Mouse (Mus musculus) neural tube, embryonic 11.5 days (tissue): Measurements from ENCODE around the gene Hist1h2af. TPM values are rescaled to one million over a fixed set of nuclear protein-coding genes. Genes with fewer than 3 reads are reported as not detected.

Experiments used
- ATAC-seq: fragments of 200-750 bp; cut with Nextera tagmentation; 2 replicates; pipeline ENCODE4 v1.8.0; 2017; ENCODE audit warnings: moderate number of reproducible peaks, mild to moderate bottlenecking, moderate TSS enrichment, moderate library complexity; ENCODE audit not compliant: insufficient read depth, low FRiP score, low TSS enrichment
- DNase-seq: peaks from one replicate; pipeline ENCODE4 v3.0.0-alpha.2; 2015; ENCODE audit warnings: low spot score
- H3K27ac ChIP-seq: fragments of 300-500 bp; sonication (generic); 2 replicates; pipeline ENCODE4 v1.5.1; 2014; ENCODE audit warnings: low read depth, mild to moderate bottlenecking, low read length
- H3K27me3 ChIP-seq: fragments of 300-500 bp; sonication (generic); 2 replicates; pipeline ENCODE4 v1.6.1; 2014; ENCODE audit warnings: mild to moderate bottlenecking, low read length, mixed read lengths; ENCODE audit not compliant: control insufficient read depth, insufficient read depth
- H3K36me3 ChIP-seq: fragments of 300-500 bp; sonication (generic); 2 replicates; pipeline ENCODE4 v1.6.1; 2014; ENCODE audit warnings: mild to moderate bottlenecking, low read length, moderate library complexity, mixed read lengths; ENCODE audit not compliant: control insufficient read depth, insufficient read depth
- H3K4me1 ChIP-seq: fragments of 300-500 bp; sonication (generic); 2 replicates; pipeline ENCODE4 v1.6.1; 2014; ENCODE audit warnings: low read length, mixed read lengths; ENCODE audit not compliant: control insufficient read depth, insufficient read depth
- H3K4me2 ChIP-seq: fragments of 300-500 bp; sonication (generic); 2 replicates; pipeline ENCODE4 v1.6.1; 2014; ENCODE audit warnings: low read depth, mild to moderate bottlenecking, moderate library complexity
- H3K4me3 ChIP-seq: fragments of 300-500 bp; sonication (generic); 2 replicates; pipeline ENCODE4 v1.5.1; 2014; ENCODE audit warnings: low read depth, low read length
- H3K9ac ChIP-seq: fragments of 300-500 bp; sonication (generic); 2 replicates; pipeline ENCODE4 v1.6.1; 2014; ENCODE audit warnings: mild to moderate bottlenecking, low read length
- H3K9me3 ChIP-seq: fragments of 300-500 bp; sonication (generic); 2 replicates; pipeline ENCODE4 v1.6.1; 2016; ENCODE audit warnings: low read length; ENCODE audit not compliant: control insufficient read depth
- WGBS: fragments of 180-500 bp; shearing (Covaris S2); extraction: QIAGEN DNeasy Blood & Tissue Kit; methylation state at CpG from one replicate; pipeline ENCODE4 v1.1.7; 2014; 5-methylcytosine and 5-hydroxymethylcytosine counted together
- polyA plus RNA-seq: library from polyadenylated mRNA; unstranded; fragments of >200 nt; fragmentation: Nextera tagmentation; extraction: Ambion mirVana; gene quantifications from 2 replicates; pipeline ENCODE4 v1.2.1, GENCODE M21; 2014

Gene Hist1h2af
- polyA plus RNA-seq, 1 experiment from 2014 or later = 2.1 TPM

GRCm38 (mm10) chr13:23506351-23506750 lies 27.4 kb upstream of the Hist1h2af start:
- Histone ChIP-seq H3K9ac (no peak overlapping the region), H3K4me2 (peak overlapping the region; percentile 57), H3K4me1 (0 out of 2 replicates have a peak, but pooled peaks cover 2% of the 10 kb centered on the region), H3K27me3 (no peaks in the 10 kb centered on the region), H3K36me3 (no peaks in the 10 kb centered on the region), H3K4me3 (peak overlapping the region; percentile 33), H3K9me3 (no peaks in the 10 kb centered on the region), H3K27ac (no peak overlapping the region)
- DNase-seq (peak; percentile 74), ATAC-seq (no peak)
- 1% methylated on average over 13 of the region's 13 CpGs for WGBS

GRCm38 (mm10) chr13:23506819-23507515 lies 26.7 kb upstream of the Hist1h2af start:
- Histone ChIP-seq H3K4me2 (peak overlapping the region; percentile 14), H3K27ac (no peak overlapping the region), H3K9me3 (no peaks in the 10 kb centered on the region), H3K27me3 (no peaks in the 10 kb centered on the region), H3K4me1 (0 out of 2 replicates have a peak, but pooled peaks cover 2% of the 10 kb centered on the region), H3K9ac (no peak overlapping the region), H3K36me3 (no peaks in the 10 kb centered on the region), H3K4me3 (0 out of 2 replicates have a peak overlapping the region, but pooled peaks have one; percentile 13)
- peak; percentile 55 for DNase-seq
- 13% methylated on average over 14 of the region's 14 CpGs for WGBS
- ATAC-seq = no peak

GRCm38 (mm10) chr13:23510127-23510526 lies 23.6 kb upstream of the Hist1h2af start:
- no peaks in the 10 kb centered on the region for H3K9me3 ChIP-seq
- no peak overlapping the region for H3K27ac ChIP-seq
- no peaks in the 10 kb centered on the region for H3K36me3 ChIP-seq
- H3K4me1 ChIP-seq = 0 out of 2 replicates have a peak, but pooled peaks cover 2% of the 10 kb centered on the region
- no peak overlapping the region for H3K4me2 ChIP-seq
- DNase-seq (peak; percentile 11), ATAC-seq (no peak)
- no peak overlapping the region for H3K4me3 ChIP-seq
- no peak overlapping the region for H3K9ac ChIP-seq
- H3K27me3 ChIP-seq = no peaks in the 10 kb centered on the region
- WGBS = 52% methylated on average over 1 of the region's 1 CpGs

DNA sequence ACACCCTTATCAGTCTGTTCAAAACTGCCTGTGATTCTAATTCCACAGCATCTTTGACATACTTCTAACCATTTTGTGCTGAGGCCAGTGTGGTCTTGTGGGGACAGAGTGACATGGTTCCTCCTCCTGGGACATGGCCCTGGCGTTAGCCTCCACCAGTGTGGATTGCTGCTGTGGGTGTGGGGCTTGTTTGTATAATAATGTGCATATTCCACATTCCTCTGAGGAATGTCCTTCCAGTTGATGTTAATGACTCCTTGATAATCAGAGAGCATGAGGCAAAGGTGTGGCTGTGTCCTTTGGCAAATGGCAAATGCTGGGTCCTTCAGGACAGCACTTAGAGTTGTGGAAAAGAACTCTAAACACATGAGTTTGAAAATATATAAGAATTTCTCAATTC lies 20.2 kb upstream of the Hist1h2af start:
- H3K36me3 ChIP-seq = no peaks in the 10 kb centered on the region
- WGBS = 94% methylated on average over 1 of the region's 1 CpGs

DNA sequence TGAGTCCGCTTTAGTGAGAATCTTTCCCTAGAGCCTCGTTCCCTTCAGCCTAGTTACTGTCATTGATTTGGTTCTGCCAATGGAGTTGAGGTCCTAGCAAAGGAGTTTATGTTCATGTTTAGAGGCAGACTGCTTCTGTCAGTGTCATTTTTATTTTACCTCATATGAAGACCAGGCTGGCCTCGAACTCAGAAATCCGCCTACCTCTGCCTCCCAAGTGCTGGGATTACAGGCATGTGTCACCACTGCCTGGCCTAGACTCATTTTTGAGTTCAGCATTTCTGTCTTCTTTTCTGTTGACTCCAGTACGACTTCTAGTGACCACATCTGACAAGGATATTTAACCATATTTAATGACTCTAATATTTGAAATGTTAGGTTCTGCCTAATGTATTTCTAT lies 18.4 kb upstream of the Hist1h2af start:
- no peak overlapping the region for H3K4me3 ChIP-seq

More for the DNA sequence above, 20.2 kb upstream of the Hist1h2af start:
- no peaks in the 10 kb centered on the region for H3K4me1 ChIP-seq
- no peaks in the 10 kb centered on the region for H3K9me3 ChIP-seq
- H3K4me3 ChIP-seq = no peak overlapping the region
- H3K9ac ChIP-seq = no peak overlapping the region
- ATAC-seq = no peak
- no peak for DNase-seq
- H3K27me3 ChIP-seq = no peaks in the 10 kb centered on the region
- H3K4me2 ChIP-seq = no peak overlapping the region
- no peak overlapping the region for H3K27ac ChIP-seq

GRCm38 (mm10) chr13:23515826-23516620 lies 17.7 kb upstream of the Hist1h2af start:
- Histone ChIP-seq H3K4me1 (no peaks in the 10 kb centered on the region), H3K4me3 (peak overlapping the region; percentile 45), H3K27ac (no peak overlapping the region), H3K4me2 (peak overlapping the region; percentile 36), H3K9ac (no peak overlapping the region), H3K36me3 (no peaks in the 10 kb centered on the region), H3K9me3 (no peaks in the 10 kb centered on the region), H3K27me3 (no peaks in the 10 kb centered on the region)
- 53% methylated on average over 15 of the region's 15 CpGs for WGBS
- ATAC-seq (no peak), DNase-seq (peak; percentile 30)

More for the DNA sequence above, 18.4 kb upstream of the Hist1h2af start:
- no peak overlapping the region for H3K9ac ChIP-seq
- H3K4me1 ChIP-seq = no peaks in the 10 kb centered on the region
- H3K36me3 ChIP-seq = no peaks in the 10 kb centered on the region
- H3K4me2 ChIP-seq = no peak overlapping the region
- no peaks in the 10 kb centered on the region for H3K9me3 ChIP-seq
- H3K27ac ChIP-seq = no peak overlapping the region
- no peaks in the 10 kb centered on the region for H3K27me3 ChIP-seq
- WGBS = 80% methylated on average over 5 of the region's 5 CpGs
- ATAC-seq (no peak), DNase-seq (peak; percentile 11)

GRCm38 (mm10) chr13:23516822-23517602 lies 16.7 kb upstream of the Hist1h2af start:
- Histone ChIP-seq H3K4me2 (peak overlapping the region; percentile 84), H3K4me1 (no peaks in the 10 kb centered on the region), H3K9ac (peak overlapping the region; percentile 3; the same call in 1 of the 2 replicates), H3K4me3 (peak overlapping the region; percentile 45), H3K9me3 (no peaks in the 10 kb centered on the region), H3K27ac (no peak overlapping the region), H3K36me3 (no peaks in the 10 kb centered on the region), H3K27me3 (no peaks in the 10 kb centered on the region)
- under 1% methylated on average over 19 of the region's 19 CpGs for WGBS
- ATAC-seq (peak; percentile 67), DNase-seq (peak; percentile 76)

DNA sequence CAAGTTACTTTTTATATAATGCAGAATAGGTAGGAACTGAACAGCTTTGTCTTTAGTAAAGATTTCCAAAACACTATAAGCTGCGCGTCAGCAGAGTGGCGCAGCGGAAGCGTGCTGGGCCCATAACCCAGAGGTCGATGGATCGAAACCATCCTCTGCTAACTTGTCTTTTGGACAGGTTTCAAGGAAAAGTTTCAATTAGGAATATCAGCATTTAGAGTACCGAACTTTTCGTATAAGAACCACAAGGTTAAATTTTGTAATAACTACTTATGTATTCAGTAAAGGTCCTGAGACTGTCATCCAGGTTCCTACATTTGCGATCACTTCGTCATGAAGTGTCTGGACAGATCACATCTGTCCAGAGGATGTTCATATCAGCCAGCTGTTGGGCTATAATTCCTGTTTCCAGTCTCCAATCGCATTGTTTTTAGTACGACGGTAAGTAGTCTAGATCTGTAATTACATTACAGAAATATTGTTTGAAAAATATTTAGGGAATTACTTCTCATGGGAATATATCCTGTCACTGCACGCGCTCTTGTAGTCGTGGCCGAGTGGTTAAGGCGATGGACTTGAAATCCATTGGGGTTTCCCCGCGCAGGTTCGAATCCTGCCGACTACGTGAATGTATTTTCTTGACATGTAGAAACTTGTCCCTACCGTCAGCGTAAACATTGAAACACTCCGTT lies 16.0 kb upstream of the Hist1h2af start:
- H3K9ac ChIP-seq = no peak overlapping the region
- ATAC-seq = peak; percentile 81
- peak overlapping the region; percentile 45 for H3K4me3 ChIP-seq

More for the DNA sequence above, 16.0 kb upstream of the Hist1h2af start:
- under 1% methylated on average over 27 of the region's 27 CpGs for WGBS
- Histone ChIP-seq H3K4me2 (peak overlapping the region; percentile 84), H3K36me3 (no peaks in the 10 kb centered on the region), H3K4me1 (no peaks in the 10 kb centered on the region), H3K9me3 (no peaks in the 10 kb centered on the region), H3K27ac (no peak overlapping the region), H3K27me3 (no peaks in the 10 kb centered on the region)
- peak; percentile 88 for DNase-seq
